Mouse (Mus musculus): ENCODE data around the gene Xcl1.

Gene Xcl1

DNA sequence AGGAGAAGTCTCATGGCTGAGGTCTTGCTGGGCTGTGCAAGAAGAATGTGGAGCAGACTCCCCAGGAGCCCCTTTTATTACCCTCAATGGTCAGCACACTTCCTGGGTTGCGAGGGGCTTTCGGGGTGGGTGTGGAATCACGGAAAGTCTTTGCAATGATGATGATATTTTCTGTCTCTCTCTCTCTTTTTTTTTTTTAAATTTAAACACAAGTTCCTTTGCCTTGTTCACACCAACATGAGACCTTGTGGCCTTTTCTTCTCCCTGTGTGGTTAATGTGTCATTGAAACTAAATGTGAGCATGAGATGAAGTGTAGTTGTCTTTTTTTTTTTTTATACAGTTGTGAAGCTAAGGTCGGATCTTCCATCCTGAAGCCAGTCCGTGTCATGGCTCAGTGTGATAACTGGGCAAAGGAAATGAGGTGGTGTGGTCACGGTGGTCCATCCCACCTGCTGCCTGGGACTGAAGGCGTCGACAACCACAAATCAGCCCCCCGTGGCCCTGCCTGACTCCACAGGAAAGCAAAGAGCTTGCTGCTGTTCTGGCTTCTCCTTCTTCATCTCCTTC is at the start of gene Xcl1:
TSS of gene Xcl1 (minus strand) at position 51 of the 568 bp plus-strand sequence.
- DNase-seq (ENCODE audit: low spot score in 2 of 2) = no peak

DNA sequence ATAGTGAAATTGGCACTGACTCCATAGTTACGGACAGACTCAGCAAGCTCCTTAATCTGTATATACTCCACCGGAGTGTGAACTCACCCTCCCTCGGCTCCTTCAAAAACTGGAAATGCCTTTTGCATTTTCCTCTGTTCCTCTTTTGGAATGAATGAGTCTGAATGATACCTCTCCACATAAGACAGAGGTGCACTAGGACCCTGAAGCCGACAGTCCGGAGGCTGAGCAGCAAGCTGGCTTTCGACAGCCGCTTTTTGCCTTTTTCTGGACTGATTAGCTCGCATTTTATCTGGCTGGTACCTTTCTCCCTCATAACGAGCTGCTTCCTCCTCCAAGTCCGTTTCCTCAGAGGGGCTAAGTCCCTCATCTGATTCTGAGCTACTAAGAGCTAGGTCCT is 49.4 kb upstream of the Xcl1 start:
- DNase-seq (ENCODE audit: low spot score in 2 of 2) = peak; percentile 27 to 32

- DNase-seq (ENCODE audit: low spot score in 2 of 2) = no peak
Measured at GRCm38 (mm10) chr1:164977351-164977750, 42.0 kb upstream of the Xcl1 start.

GRCm38 (mm10) chr1:164975729-164976128 is 40.4 kb upstream of the Xcl1 start:
- DNase-seq (ENCODE audit: low spot score in 2 of 2) = no peak

DNA sequence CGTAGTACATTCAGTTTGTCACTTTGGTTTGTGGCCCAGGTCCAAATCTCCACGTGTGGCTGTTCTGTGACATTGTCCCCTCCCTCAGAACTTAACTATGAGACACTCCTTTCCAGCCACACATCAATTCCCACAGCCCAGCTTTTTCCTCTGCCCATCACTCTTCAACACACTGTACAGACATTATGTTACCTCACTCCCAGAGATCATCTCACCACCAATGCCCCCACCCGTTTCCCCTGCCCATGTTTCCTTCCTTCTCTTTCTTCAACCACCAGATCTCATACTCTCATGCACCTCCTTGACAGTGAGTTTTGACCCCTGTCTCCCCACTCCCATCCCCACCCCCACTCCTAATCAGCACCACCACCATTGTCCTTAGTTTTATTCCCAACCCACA is 39.9 kb upstream of the Xcl1 start:
- no peak for DNase-seq (ENCODE audit: low spot score in 2 of 2)

DNA sequence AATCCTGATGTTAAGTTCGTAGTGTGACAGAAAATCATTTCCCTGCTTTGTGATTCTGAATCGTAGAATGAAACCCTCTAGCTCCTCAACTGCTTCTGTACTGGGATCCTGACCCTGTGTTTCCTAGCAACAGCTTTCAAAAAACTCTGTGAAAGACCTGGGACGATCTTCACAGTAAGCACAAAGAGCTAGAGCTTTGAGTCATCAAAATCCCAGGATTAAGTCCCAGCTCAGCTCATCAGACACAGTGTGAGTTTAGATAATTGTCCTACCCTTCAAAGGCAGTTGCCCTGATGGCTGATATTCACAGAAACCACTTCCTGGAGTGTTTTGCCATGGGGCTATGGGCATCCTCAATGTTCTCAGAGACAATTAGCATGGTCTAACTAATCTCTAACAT is 38.5 kb upstream of the Xcl1 start:
- DNase-seq (ENCODE audit: low spot score in 2 of 2) = no peak

- DNase-seq (ENCODE audit: low spot score in 2 of 2) = no peak
Measured at GRCm38 (mm10) chr1:164973341-164973740, 38.0 kb upstream of the Xcl1 start.

DNA sequence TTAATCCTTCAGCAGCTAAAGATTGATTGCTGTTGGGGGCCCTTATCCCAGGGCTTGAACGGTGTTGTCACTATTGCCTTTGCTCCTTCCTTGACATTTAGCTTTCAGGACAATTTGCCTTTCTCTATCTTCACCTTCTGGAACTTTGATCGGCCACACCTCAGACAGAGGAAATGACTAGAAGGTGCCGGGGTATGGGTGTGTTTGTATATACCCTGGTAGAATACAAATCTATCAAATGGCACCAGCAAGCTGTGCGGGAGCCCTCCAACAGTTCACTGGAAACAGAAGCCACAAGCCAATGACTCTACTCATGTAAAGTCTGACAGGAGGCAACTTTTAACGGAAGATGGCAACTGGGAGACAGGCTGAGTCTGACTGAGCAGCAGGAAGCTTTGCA is 37.4 kb upstream of the Xcl1 start:
- DNase-seq (ENCODE audit: low spot score in 2 of 2) = no peak

DNA sequence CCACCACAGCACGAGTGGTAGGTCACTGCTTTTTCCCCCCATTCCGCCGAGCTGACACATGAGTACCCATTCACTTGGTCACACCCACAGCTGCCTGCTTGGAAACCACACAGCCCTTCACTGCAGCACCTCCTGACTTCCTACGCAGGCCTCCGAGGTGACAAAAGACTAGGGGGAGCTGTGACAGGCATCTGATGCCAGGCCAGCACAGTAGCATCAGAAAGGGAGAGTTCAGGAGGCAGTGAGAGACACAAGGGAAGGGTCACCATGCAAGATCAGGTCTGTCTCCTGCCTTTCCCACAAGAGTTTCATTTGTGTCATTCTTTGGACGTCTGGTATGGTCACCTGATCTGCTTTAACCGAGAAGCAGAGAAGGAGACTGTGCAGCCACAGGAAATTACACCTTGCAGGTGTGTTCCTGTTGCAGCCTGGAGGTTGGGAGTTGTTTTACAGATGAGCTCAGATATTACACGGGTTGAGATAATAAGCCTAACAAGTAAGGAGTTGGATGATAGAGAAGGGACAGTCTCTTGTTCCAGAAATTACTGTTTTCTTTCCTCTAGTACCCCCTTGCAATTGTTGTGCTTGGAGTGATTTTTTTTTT is 30.9 kb upstream of the Xcl1 start:
- DNase-seq (ENCODE audit: low spot score in 2 of 2) = no peak

DNA sequence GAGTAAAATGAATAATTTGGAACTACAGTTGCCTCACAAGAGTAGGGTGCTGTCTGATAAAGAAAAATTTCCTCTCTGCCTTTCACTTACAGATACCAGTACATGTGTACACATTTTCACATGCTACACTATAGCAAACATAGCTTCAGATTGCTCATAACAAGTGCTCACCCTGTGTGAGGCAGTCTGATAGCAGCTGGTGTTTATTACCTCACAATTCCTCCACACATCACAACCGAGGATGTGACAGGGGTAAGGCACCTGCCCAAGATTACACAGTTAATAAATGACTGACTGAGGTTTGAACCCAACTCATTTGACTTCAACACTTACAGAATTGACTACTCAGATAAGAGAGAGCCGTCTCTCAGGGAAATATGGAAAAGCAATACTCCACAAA is 25.3 kb upstream of the Xcl1 start:
- DNase-seq (ENCODE audit: low spot score in 2 of 2) = no peak

- no peak for DNase-seq (ENCODE audit: low spot score in 2 of 2)
Measured at GRCm38 (mm10) chr1:164959787-164960385, 24.6 kb upstream of the Xcl1 start.

DNA sequence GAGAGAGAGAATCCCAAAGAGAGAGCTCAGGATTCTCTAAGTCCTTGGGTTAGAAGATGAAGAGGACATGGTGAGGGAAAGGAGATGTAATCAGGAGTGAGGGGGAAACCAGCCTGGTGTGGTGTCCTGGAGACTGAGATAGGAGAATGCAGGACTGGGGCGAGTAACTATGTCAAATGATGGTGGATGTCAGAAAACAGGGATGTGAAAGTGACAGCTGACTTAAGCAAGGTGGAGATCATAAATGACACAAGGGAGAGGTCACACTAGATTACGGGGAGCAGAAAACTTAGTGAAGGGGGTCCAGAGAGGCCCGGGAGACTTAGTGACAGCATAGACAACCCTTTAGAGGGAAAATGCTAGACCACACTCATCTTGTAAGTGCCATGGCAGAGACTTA is 23.8 kb upstream of the Xcl1 start:
- no peak for DNase-seq (ENCODE audit: low spot score in 2 of 2)

GRCm38 (mm10) chr1:164957974-164958373 is 22.6 kb upstream of the Xcl1 start:
- DNase-seq (ENCODE audit: low spot score in 2 of 2) = no peak

GRCm38 (mm10) chr1:164956725-164957399 is 21.5 kb upstream of the Xcl1 start:
- DNase-seq (ENCODE audit: low spot score in 2 of 2) = no peak

GRCm38 (mm10) chr1:164955452-164956196 is 20.3 kb upstream of the Xcl1 start:
- DNase-seq (ENCODE audit: low spot score in 2 of 2) = no peak

DNA sequence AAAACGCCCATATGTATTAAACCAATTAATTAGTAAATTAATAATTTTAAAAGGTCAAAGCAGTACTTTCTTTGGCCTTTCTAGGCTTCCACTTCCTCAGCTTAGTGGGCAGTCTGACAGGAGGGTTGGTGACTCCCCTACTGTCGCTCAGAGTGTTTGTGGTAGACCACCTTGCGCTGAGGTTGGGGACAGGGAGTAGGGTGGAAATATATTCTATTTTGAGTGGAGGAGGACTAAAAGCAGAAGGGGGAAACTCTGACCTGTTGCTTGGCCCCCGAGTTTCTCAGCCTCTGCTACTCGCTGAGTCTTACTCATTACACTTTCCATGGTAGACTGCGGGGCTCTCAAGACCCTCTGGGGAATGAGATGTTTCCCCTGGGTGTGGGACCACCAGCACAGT is 18.2 kb upstream of the Xcl1 start:
- no peak for DNase-seq (ENCODE audit: low spot score in 2 of 2)

DNA sequence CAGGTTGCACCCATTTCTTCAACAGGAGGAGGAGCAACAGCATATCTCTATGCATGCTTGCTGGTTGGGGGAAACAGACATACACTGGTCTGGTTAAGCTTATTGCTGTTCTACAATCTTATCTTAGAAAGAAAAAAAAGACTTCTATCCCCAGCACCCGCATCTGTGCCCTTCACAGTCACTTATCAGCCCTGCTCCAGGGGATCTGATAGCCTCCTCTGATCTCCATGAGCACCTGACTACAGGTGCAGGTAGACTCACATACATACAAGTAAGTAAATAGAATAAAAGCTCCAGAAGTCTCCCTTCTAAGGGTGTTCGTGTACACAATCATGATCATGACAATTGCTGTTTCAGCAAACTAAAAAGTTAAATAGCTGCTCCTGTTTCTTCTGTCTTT is 733 bp upstream of the Xcl1 start:
- no peak for DNase-seq (ENCODE audit: low spot score in 2 of 2)

DNA sequence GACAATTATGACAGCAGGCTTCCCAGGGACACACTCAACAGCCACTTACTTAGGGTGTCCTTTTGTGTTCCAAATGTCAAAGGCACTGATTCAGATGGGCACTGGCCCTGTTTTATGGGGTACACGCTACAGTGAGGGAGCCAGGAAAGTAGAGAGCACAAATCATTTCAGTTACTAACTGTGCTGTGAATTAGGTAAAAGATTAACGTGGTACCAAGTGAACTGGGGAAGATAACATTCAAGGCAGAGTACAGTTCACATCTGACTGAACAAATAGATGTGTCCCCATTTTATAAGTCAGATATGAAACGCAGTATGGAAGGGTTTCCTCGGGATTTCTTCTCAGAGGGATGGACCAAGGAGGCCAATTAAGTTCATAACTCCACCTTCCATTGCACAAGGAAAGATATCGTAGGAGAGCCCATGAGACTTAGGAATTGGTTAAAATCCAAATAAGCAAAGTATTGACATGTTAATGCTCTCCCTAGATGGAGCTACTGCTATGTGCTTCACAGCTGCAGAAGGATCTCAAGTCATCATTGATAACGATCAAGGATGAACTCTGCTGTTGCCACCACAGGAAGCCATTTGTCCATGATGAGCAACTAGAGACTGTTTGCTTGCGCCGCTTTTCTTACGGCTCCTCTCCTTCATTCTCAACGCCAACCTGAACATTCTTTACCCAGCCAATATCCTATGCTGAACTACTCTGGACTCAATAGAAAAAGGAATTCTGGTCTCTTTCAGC is 1.7 kb downstream of the Xcl1 start:
- no peak for DNase-seq (ENCODE audit: low spot score in 2 of 2)

DNA sequence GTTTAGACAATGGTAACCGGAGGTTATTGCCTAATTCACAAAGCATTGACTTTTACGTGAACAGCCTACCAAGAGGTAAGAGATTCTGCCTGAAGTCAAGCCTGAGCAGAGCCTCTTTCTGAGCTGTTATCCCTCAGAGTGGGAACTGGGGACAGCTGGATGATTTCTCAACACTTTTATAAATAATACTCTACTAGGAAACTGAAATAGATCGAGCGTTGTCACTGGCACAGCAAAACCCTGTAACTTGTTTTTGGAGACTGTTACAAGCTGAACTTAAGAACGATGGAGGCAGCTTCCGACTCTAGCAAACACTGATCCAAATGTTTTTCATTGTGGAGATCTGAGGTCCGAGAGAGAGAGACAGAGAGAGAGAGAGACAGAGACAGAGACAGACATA is 4.2 kb downstream of the Xcl1 start:
- peak; percentile 33 to 47 for DNase-seq (ENCODE audit: low spot score in 2 of 2)

- no peak for DNase-seq (ENCODE audit: low spot score in 2 of 2)
Measured at GRCm38 (mm10) chr1:164930006-164930405, 5.3 kb downstream of the Xcl1 start.

DNA sequence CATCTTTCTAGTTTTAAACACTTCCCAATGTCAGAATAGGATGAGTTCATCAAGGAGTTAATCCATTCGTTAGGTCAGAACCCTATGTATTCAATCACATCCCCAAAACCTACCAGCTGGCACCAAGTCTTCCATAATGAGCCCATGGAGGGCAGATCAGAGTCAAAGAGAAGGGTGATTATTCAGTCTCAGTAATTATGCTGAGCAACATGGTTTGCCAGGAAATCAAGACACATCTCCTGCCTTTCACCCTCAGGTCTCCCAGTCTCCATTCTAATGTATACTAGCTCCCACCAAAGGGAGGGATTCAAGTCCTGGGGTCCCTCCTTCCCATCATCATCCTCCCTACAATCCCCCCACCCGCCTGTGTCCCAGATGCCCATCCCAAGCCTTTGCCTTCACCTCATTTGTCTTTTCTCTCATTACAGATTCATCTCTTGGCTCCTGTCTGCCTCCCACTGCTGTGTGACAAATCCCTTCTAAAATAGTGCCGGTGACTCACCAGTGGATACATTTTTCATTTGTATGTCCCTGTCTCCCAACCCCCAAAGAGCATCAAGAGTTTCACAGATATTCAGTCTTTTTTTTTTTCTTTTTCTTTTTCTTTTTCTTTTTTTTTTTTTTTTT is 8.7 kb downstream of the Xcl1 start:
- DNase-seq (ENCODE audit: low spot score in 2 of 2) = peak; percentile 75

Data from right cerebral cortex, adult 2 months (tissue).